ENCODE assay signal across 13 mouse cellular contexts in genomic region chr9:53323419-53324251, GRCm38 (mm10). TPM values are rescaled to one million over a fixed set of nuclear protein-coding genes. Genes with fewer than 3 reads are reported as not detected.
DNase-seq lines count a peak whose midpoint lies in the region; ATAC-seq and TF ChIP-seq lines count a peak whose summit lies in the region.
"Had no signal": no experiment of that assay in that cellular context is flagged by ENCODE, and none has a peak within 500 bp of the region (broad histone marks: within the 10 kb centered on the region; RNA-seq: fewer than 3 reads in every experiment).

No protein-coding gene starts in this region.

- no peaks in the 10 kb centered on the region for H3K27me3 ChIP-seq in intestine, postnatal 0 days (replicated peaks; ENCODE audit: control insufficient read depth, insufficient read depth, low read length)
- H3K27me3 ChIP-seq in intestine, embryonic 16.5 days (replicated peaks; ENCODE audit: control insufficient read depth, insufficient read depth, low read length): no peaks in the 10 kb centered on the region
- no peaks in the 10 kb centered on the region for H3K27me3 ChIP-seq in embryonic facial prominence, embryonic 10.5 days (replicated peaks; ENCODE audit: low read depth, poor library complexity, severe bottlenecking)
- no peaks in the 10 kb centered on the region for H3K27me3 ChIP-seq in stomach, postnatal 0 days (ENCODE audit: control insufficient read depth, insufficient read depth, low read length)
- H3K27me3 ChIP-seq in hindbrain, embryonic 14.5 days (ENCODE audit: control insufficient read depth, insufficient read depth, low read length): no peaks in the 10 kb centered on the region
- H3K27me3 ChIP-seq: heart, embryonic 12.5 days; neural tube, embryonic 13.5 days had no signal

- H3K9me3 ChIP-seq in intestine, postnatal 0 days (ENCODE audit: control insufficient read depth): no peaks in the 10 kb centered on the region
- H3K9me3 ChIP-seq in intestine, embryonic 16.5 days (ENCODE audit: control insufficient read depth, low read length): no peaks in the 10 kb centered on the region
- no peaks in the 10 kb centered on the region for H3K9me3 ChIP-seq in embryonic facial prominence, embryonic 10.5 days
- no peaks in the 10 kb centered on the region for H3K9me3 ChIP-seq in stomach, postnatal 0 days (ENCODE audit: control insufficient read depth, low read length)
- no peaks in the 10 kb centered on the region for H3K9me3 ChIP-seq in hindbrain, embryonic 14.5 days (ENCODE audit: control insufficient read depth, low read length)
- H3K9me3 ChIP-seq: heart, embryonic 12.5 days; neural tube, embryonic 13.5 days had no signal

- WGBS in intestine, postnatal 0 days: 67% methylated on average over 10 of the region's 10 CpGs
- WGBS in intestine, embryonic 16.5 days: 74% methylated on average over 10 of the region's 10 CpGs
- 85% methylated on average over 10 of the region's 10 CpGs for WGBS in embryonic facial prominence, embryonic 10.5 days
- 53% methylated on average over 10 of the region's 10 CpGs for WGBS in stomach, postnatal 0 days
- 80% methylated on average over 10 of the region's 10 CpGs for WGBS in hindbrain, embryonic 14.5 days

- peak; percentile 28; the same call in 1 of the 2 replicates for ATAC-seq in intestine, postnatal 0 days
- no peak for ATAC-seq in intestine, embryonic 16.5 days
- peak; percentile 86 for ATAC-seq in stomach, postnatal 0 days (ENCODE audit: low FRiP score, low TSS enrichment)
- ATAC-seq in hindbrain, embryonic 14.5 days (ENCODE audit: low FRiP score): no peak
- ATAC-seq: forebrain, postnatal 0 days had no signal

- DNase-seq in urinary bladder, postnatal 14 days (ENCODE audit: low spot score): peak; percentile 9
- DNase-seq in urinary bladder, postnatal 25 days (ENCODE audit: low spot score): no peak
- no peak for DNase-seq in embryonic facial prominence, embryonic 10.5 days (ENCODE audit: low spot score)
- DNase-seq in stomach, postnatal 0 days (ENCODE audit: low spot score): peak; percentile 48
- no peak for DNase-seq in embryo, embryonic 10.5 days (ENCODE audit: low spot score)
- DNase-seq in hindbrain, embryonic 14.5 days (ENCODE audit: low spot score): no peak
- DNase-seq: forebrain, postnatal 0 days; right cerebral cortex, postnatal 25 days; thymus, postnatal 36 days had no signal

- no peaks in the 10 kb centered on the region for H3K36me3 ChIP-seq in intestine, postnatal 0 days (ENCODE audit: control insufficient read depth, insufficient read depth)
- no peaks in the 10 kb centered on the region for H3K36me3 ChIP-seq in intestine, embryonic 16.5 days (ENCODE audit: control insufficient read depth, insufficient read depth, low read length)
- no peaks in the 10 kb centered on the region for H3K36me3 ChIP-seq in embryonic facial prominence, embryonic 10.5 days (replicated peaks)
- no peaks in the 10 kb centered on the region for H3K36me3 ChIP-seq in stomach, postnatal 0 days (ENCODE audit: control insufficient read depth, insufficient read depth, low read length)
- no peaks in the 10 kb centered on the region for H3K36me3 ChIP-seq in hindbrain, embryonic 14.5 days (replicated peaks; ENCODE audit: control insufficient read depth, insufficient read depth)
- H3K36me3 ChIP-seq: heart, embryonic 12.5 days; neural tube, embryonic 13.5 days had no signal

- peak; percentile 45 for TF ChIP-seq CTCF in intestine, postnatal 0 days (IDR thresholded peaks at IDR 0.05; ENCODE audit: low read depth)
- TF ChIP-seq CTCF in stomach, postnatal 0 days (IDR thresholded peaks at IDR 0.05; ENCODE audit: low read depth): peak; percentile 66

- H3K9ac ChIP-seq in intestine, postnatal 0 days (ENCODE audit: low read depth, low read length): no peak overlapping the region
- H3K9ac ChIP-seq in intestine, embryonic 16.5 days (ENCODE audit: low read depth, low read length): no peak overlapping the region
- H3K9ac ChIP-seq in stomach, postnatal 0 days (ENCODE audit: low read length): no peak overlapping the region
- H3K9ac ChIP-seq in hindbrain, embryonic 14.5 days: no peak overlapping the region
- H3K9ac ChIP-seq: forebrain, postnatal 0 days; heart, embryonic 12.5 days; neural tube, embryonic 13.5 days had no signal

- H3K27ac ChIP-seq in intestine, postnatal 0 days (ENCODE audit: low read depth, low read length): no peak overlapping the region
- no peak overlapping the region for H3K27ac ChIP-seq in intestine, embryonic 16.5 days (ENCODE audit: low read length)
- H3K27ac ChIP-seq in embryonic facial prominence, embryonic 10.5 days (replicated peaks): peak overlapping the region; percentile 30; the same call in 1 of the 2 replicates
- peak overlapping the region; percentile 75 for H3K27ac ChIP-seq in stomach, postnatal 0 days (replicated peaks)
- no peak overlapping the region for H3K27ac ChIP-seq in hindbrain, embryonic 14.5 days
- H3K27ac ChIP-seq: neural tube, embryonic 13.5 days had no signal

- H3K4me3 ChIP-seq in intestine, postnatal 0 days (ENCODE audit: low read depth, low read length): no peak overlapping the region
- H3K4me3 ChIP-seq in intestine, embryonic 16.5 days (ENCODE audit: low read length): no peak overlapping the region
- no peak overlapping the region for H3K4me3 ChIP-seq in embryonic facial prominence, embryonic 10.5 days
- H3K4me3 ChIP-seq in stomach, postnatal 0 days (ENCODE audit: low read depth, low read length): no peak overlapping the region
- H3K4me3 ChIP-seq in hindbrain, embryonic 14.5 days (replicated peaks; ENCODE audit: low read length): no peak overlapping the region
- H3K4me3 ChIP-seq: heart, embryonic 12.5 days; neural tube, embryonic 13.5 days had no signal

- no peak for TF ChIP-seq EP300 in stomach, postnatal 0 days (optimal IDR thresholded peaks at IDR 0.05)

- H3K4me1 ChIP-seq in intestine, postnatal 0 days (replicated peaks; ENCODE audit: control insufficient read depth, insufficient read depth, low read length): no peaks in the 10 kb centered on the region
- H3K4me1 ChIP-seq in intestine, embryonic 16.5 days (ENCODE audit: control insufficient read depth, insufficient read depth, low read length): peaks cover 6% of the 10 kb centered on the region
- peaks cover 4% of the 10 kb centered on the region; the same call in 1 of the 2 replicates for H3K4me1 ChIP-seq in embryonic facial prominence, embryonic 10.5 days
- H3K4me1 ChIP-seq in stomach, postnatal 0 days (replicated peaks; ENCODE audit: control insufficient read depth, insufficient read depth): no peaks in the 10 kb centered on the region
- H3K4me1 ChIP-seq in hindbrain, embryonic 14.5 days (replicated peaks; ENCODE audit: control insufficient read depth, insufficient read depth, low read length): no peaks in the 10 kb centered on the region
- H3K4me1 ChIP-seq: neural tube, embryonic 13.5 days had no signal

- H3K4me2 ChIP-seq in intestine, postnatal 0 days (replicated peaks; ENCODE audit: low read depth): no peak overlapping the region
- no peak overlapping the region for H3K4me2 ChIP-seq in intestine, embryonic 16.5 days (ENCODE audit: low read depth, low read length)
- H3K4me2 ChIP-seq in stomach, postnatal 0 days (replicated peaks; ENCODE audit: low read depth): no peak overlapping the region
- no peak overlapping the region for H3K4me2 ChIP-seq in hindbrain, embryonic 14.5 days (replicated peaks)
- H3K4me2 ChIP-seq: heart, embryonic 12.5 days; neural tube, embryonic 13.5 days had no signal

RNA-seq across cellular contexts. Expression of gene Exph5, which starts 22.2 kb away (rescaled TPM):
- polyA plus RNA-seq in intestine, postnatal 0 days (2015; fragmentation: Nextera tagmentation; extraction: Ambion mirVana): 2.4 and 3.1 TPM in 2 replicates
- 2.8 and 3.6 TPM in 2 replicates for polyA plus RNA-seq in intestine, embryonic 16.5 days (2015; fragmentation: Nextera tagmentation; extraction: Ambion mirVana)
- 1.7 TPM in 2 replicates for polyA plus RNA-seq in embryonic facial prominence, embryonic 10.5 days (2016; fragmentation: Nextera tagmentation; extraction: Ambion mirVana)
- polyA plus RNA-seq in stomach, postnatal 0 days (2015; fragmentation: Nextera tagmentation; extraction: Ambion mirVana): 5.4 and 6.5 TPM in 2 replicates
- 0.35 and 0.53 TPM in 2 replicates for polyA plus RNA-seq in hindbrain, embryonic 14.5 days (2014; fragmentation: Nextera tagmentation; extraction: Ambion mirVana)

Comparison
In these comparisons a context has a peak if more than half of its experiments do, and no peak if none do; other contexts are left out.
1. ATAC-seq: peak in intestine, postnatal 0 days (single experiment) and stomach, postnatal 0 days (single experiment); none in intestine, embryonic 16.5 days (single experiment) and hindbrain, embryonic 14.5 days (single experiment).
2. DNase-seq: peak in urinary bladder, postnatal 14 days (single experiment) and stomach, postnatal 0 days (single experiment); none in urinary bladder, postnatal 25 days (single experiment), embryonic facial prominence, embryonic 10.5 days (single experiment), embryo, embryonic 10.5 days (single experiment) and hindbrain, embryonic 14.5 days (single experiment).
3. H3K27ac ChIP-seq: peak in embryonic facial prominence, embryonic 10.5 days (single experiment) and stomach, postnatal 0 days (single experiment); none in intestine, postnatal 0 days (single experiment), intestine, embryonic 16.5 days (single experiment) and hindbrain, embryonic 14.5 days (single experiment).